Mouse (Mus musculus) lung, postnatal 0 days (tissue): ENCODE data around the gene Nr1h3.

Source experiments
- CTCF ChIP-seq: IDR thresholded peaks from 2 replicates; pipeline ENCODE4 v1.5.1; 2016; ENCODE audit warnings: antibody characterized with exemption, mild to moderate bottlenecking
- EP300 ChIP-seq: IDR thresholded peaks from 2 replicates; pipeline ENCODE4 v1.6.1; 2016; ENCODE audit warnings: antibody characterized with exemption, mild to moderate bottlenecking, control low read depth

DNA sequence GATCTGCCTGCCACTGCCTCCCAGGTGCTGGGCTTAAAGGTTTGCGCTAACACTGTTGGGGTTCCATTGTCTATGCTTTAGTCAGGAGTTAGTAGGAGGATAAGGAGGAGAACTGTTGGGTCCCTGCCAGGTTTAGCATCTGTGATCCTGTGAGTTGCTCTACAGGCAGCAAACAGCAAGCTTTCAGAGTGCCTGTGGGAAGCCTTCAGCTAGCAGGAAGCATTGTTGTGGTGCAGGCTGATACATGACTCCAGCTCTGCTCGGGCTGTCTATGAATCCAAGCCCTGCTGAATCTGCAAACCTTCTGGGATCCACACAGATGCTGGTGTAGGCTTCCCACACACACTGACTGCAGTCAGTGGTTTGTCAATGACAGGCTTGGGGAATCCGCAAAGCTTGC is 40.8 kb upstream of the Nr1h3 start:
- TF ChIP-seq CTCF (no peak), EP300 (no peak)
